Mouse (Mus musculus) kidney, postnatal 36 days (tissue): ENCODE results near the gene Kncn.

Experiments used
- DNase-seq, 2 experiments: peaks; one replicate each; pipeline ENCODE4 v3.0.0; 2021 to 2022; ENCODE audit warnings: mixed read lengths in 2 of 2

The Kncn gene

GRCm38 (mm10) chr4:115881183-115881582 is 3.0 kb upstream of the Kncn start:
- DNase-seq, result no peak

- no peak for DNase-seq
Measured at GRCm38 (mm10) chr4:115882195-115882594, 2.0 kb upstream of the Kncn start.

- DNase-seq, result no peak
Measured at GRCm38 (mm10) chr4:115885846-115886245, 1.6 kb downstream of the Kncn start.

GRCm38 (mm10) chr4:115886875-115887274 is 2.7 kb downstream of the Kncn start:
- no peak for DNase-seq

GRCm38 (mm10) chr4:115890066-115890465 is 5.9 kb downstream of the Kncn start:
- no peak for DNase-seq

GRCm38 (mm10) chr4:115890553-115890952 is 6.4 kb downstream of the Kncn start, which contains the start of gene 6430628N08Rik:
Gene 6430628N08Rik (plus strand): TSS chr4:115890665.
- no peak for DNase-seq

GRCm38 (mm10) chr4:115894281-115894680 is 10.1 kb downstream of the Kncn start:
- DNase-seq, result peak; percentile 76

- peak in 1 of 2 experiments; percentile 19 for DNase-seq
Measured at GRCm38 (mm10) chr4:115897901-115898631, 13.9 kb downstream of the Kncn start.

GRCm38 (mm10) chr4:115902816-115903215 is 18.6 kb downstream of the Kncn start:
- DNase-seq, result peak; percentile 78 to 92

- peak; percentile 11 to 18 for DNase-seq
Measured at GRCm38 (mm10) chr4:115904375-115904774, 20.2 kb downstream of the Kncn start.

GRCm38 (mm10) chr4:115905701-115906100 is 21.5 kb downstream of the Kncn start:
- no peak for DNase-seq

GRCm38 (mm10) chr4:115906791-115907190 is 22.6 kb downstream of the Kncn start:
- DNase-seq, result no peak

- DNase-seq, result no peak
Measured at GRCm38 (mm10) chr4:115907994-115908393, 23.8 kb downstream of the Kncn start.

- peak; percentile 20 to 45 for DNase-seq
Measured at GRCm38 (mm10) chr4:115908641-115909040, 24.4 kb downstream of the Kncn start.

- no peak for DNase-seq
Measured at GRCm38 (mm10) chr4:115911586-115911985, 27.4 kb downstream of the Kncn start.

- DNase-seq, result peak; percentile 52 to 53
Measured at GRCm38 (mm10) chr4:115919911-115920310, 35.7 kb downstream of the Kncn start.

- DNase-seq, result no peak
Measured at GRCm38 (mm10) chr4:115922688-115923087, 38.5 kb downstream of the Kncn start.

GRCm38 (mm10) chr4:115923262-115923880 is 39.2 kb downstream of the Kncn start:
- DNase-seq, result no peak

- DNase-seq, result no peak
Measured at GRCm38 (mm10) chr4:115927637-115928036, 43.4 kb downstream of the Kncn start.

GRCm38 (mm10) chr4:115931556-115932088 is 47.4 kb downstream of the Kncn start:
- DNase-seq, result no peak

- DNase-seq, result peak in 1 of 2 experiments; percentile 15
Measured at GRCm38 (mm10) chr4:115935835-115936581, 51.8 kb downstream of the Kncn start.

GRCm38 (mm10) chr4:115936646-115937045 is 52.4 kb downstream of the Kncn start:
- peak in 1 of 2 experiments; percentile 8 for DNase-seq
